Mouse (Mus musculus): ENCODE data around the gene Rab23. TPM values are rescaled to one million over a fixed set of nuclear protein-coding genes. Genes with fewer than 3 reads are reported as not detected.
"Not testable (repeated sequence)": the region's sequence is repeated elsewhere in the genome, so short reads cannot be mapped to it uniquely, and the experiment has no call there.

Gene Rab23
- polyA plus RNA-seq, 1 experiment from 2014 or later, result 14.1 TPM

DNA sequence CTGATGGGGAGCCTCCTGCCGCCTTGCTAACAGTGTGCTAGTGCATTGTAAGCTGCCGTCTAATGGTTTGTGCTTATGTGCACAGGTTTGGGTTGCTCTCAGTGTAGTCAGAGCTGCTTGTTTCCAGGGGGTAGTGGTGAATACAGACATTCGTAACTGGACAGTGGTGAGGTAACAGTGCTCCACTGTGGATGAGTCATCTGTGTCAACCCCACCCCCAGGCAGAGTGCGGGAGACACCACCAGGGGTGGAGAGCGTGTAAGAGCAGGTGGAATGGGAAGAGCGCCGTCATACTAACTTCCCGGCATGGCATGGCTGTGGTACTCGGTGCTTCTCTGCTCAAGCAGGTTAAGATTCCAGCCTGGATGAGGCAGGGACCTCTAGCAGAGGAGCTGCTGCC, 13.4 kb downstream of the Rab23 start:
- no peaks in the 10 kb centered on the region for H3K4me1 ChIP-seq
- H3K4me3 ChIP-seq, result no peak overlapping the region
- no peak for ATAC-seq (ENCODE audit: extremely low read depth, insufficient number of reproducible peaks, low FRiP score, low TSS enrichment)
- H3K4me2 ChIP-seq, result no peak overlapping the region
- peaks cover 72% of the 10 kb centered on the region for H3K36me3 ChIP-seq
- H3K9me3 ChIP-seq, result no peaks in the 10 kb centered on the region
- H3K27ac ChIP-seq (replicated peaks), result no peak overlapping the region
- no peak overlapping the region for H3K9ac ChIP-seq
- WGBS, result 78% methylated on average over 9 of the region's 9 CpGs
- no peaks in the 10 kb centered on the region for H3K27me3 ChIP-seq (replicated peaks)

DNA sequence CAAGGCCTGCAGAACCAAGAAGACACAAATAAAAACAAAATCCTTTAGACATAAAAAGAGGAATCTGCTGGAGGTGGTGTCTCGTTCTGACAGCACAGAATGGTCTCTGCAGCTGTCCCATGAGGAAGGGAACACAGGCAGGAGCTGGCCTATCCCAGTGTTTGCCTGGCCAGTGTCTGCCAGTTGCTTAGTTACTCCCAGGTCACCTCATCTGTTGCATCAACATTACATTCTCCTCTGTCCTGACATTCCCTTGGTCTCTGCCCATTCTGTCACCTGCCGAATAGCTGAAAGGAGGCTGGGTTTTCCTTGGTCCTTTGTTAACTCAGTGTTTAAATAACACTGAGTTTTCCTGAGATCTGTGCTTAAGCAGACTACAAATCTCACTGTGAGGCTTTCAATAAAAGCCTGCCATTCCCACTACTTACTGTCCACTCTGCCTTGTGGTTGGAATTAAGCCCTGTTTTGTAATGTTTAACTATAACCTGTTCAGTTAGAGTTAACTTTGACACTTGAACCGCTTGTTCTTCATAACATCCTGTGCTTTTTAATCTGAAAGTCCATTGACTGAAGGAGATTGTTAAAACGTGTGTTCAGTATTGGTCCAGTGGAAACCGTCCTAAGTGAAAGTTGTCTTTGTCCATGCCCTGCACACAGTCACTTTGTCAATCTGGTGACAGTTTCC, 14.5 kb downstream of the Rab23 start:
- Histone ChIP-seq H3K9me3 (no peaks in the 10 kb centered on the region), H3K4me2 (no peak overlapping the region), H3K27me3 (replicated peaks) (no peaks in the 10 kb centered on the region), H3K9ac (no peak overlapping the region), H3K4me1 (no peaks in the 10 kb centered on the region), H3K27ac (replicated peaks) (no peak overlapping the region), H3K36me3 (peaks cover 73% of the 10 kb centered on the region), H3K4me3 (no peak overlapping the region)
- 77% methylated on average over 5 of the region's 5 CpGs for WGBS
- no peak for ATAC-seq (ENCODE audit: extremely low read depth, insufficient number of reproducible peaks, low FRiP score, low TSS enrichment)

DNA sequence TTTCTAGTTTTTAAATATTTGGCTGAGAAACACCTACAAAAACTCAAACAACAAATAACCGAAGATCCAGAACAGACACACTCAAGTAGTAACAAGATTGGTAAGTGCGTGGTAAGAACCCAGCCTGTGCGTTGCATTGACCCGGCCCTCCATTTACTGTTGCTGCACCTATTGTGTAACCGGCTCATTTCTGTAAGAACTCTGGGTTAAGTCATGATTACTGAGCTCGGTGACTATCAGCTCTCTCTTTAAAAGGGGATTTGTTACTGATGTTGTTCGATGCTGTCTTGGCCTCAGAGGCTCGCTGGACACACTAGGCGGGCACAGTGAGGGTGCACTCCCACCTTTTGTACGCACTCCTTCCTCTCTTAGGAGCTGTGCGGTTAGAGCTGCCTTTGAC, 18.6 kb downstream of the Rab23 start:
- H3K36me3 ChIP-seq, result peaks cover 72% of the 10 kb centered on the region
- no peaks in the 10 kb centered on the region for H3K27me3 ChIP-seq (replicated peaks)
- H3K4me1 ChIP-seq, result no peaks in the 10 kb centered on the region
- no peak overlapping the region for H3K27ac ChIP-seq (replicated peaks)
- no peak overlapping the region for H3K4me3 ChIP-seq
- no peak overlapping the region for H3K9ac ChIP-seq
- 88% methylated on average over 11 of the region's 11 CpGs for WGBS
- ATAC-seq (ENCODE audit: extremely low read depth, insufficient number of reproducible peaks, low FRiP score, low TSS enrichment), result no peak
- H3K4me2 ChIP-seq, result no peak overlapping the region
- no peaks in the 10 kb centered on the region for H3K9me3 ChIP-seq

DNA sequence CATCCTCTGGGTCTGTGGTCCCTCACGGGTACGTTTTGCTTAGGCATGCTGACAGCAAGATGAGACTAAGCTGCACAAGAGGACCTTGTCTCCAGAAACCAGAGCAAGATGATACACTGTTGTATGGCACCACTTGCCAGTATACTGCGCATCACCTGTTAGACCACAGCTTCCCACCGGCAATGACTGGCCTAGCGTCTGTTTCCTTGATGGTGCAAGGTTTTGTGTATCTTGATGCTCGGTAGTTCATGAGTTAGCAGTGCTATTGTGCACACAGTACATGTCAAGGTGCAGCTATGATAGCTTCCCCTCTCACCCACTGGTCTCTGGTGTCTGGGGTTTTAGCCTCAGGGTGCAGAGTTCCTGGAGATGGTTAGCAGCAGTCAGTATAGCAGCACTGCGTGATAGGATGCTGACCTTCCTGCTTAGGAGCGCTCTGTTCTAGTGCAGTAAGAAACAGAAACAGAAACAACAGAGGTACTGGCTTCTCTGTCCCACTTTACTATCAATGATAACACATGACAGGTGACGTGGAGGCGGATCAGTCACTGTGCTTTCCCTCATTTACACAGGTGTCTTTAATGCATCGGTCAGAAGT, 19.1 kb downstream of the Rab23 start:
- WGBS, result 85% methylated on average over 11 of the region's 11 CpGs
- ATAC-seq (ENCODE audit: extremely low read depth, insufficient number of reproducible peaks, low FRiP score, low TSS enrichment), result no peak
- Histone ChIP-seq H3K4me3 (no peak overlapping the region), H3K9me3 (no peaks in the 10 kb centered on the region), H3K4me1 (no peaks in the 10 kb centered on the region), H3K9ac (no peak overlapping the region), H3K36me3 (peaks cover 69% of the 10 kb centered on the region), H3K27me3 (replicated peaks) (no peaks in the 10 kb centered on the region), H3K27ac (replicated peaks) (no peak overlapping the region), H3K4me2 (no peak overlapping the region)

DNA sequence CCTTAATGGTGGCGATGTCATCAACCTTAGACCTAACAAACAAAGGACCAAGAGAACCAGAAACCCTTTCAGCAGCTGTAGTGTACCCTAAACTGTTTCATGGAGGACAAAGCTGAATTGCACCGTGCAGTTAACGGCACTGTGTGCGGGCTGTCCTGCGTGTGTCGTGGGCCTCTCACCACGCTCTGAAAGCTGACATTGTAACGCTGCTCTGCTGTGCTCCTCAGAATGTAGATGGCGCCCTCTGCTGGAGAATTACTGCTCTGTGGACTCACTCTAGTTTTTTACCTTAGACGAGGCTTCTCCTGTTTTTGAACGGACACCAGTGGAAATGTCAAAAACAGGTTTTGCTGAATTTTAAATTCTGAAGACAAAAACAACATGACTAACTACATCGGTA, 19.6 kb downstream of the Rab23 start:
- Histone ChIP-seq H3K4me1 (no peaks in the 10 kb centered on the region), H3K36me3 (peaks cover 65% of the 10 kb centered on the region), H3K9me3 (no peaks in the 10 kb centered on the region), H3K4me3 (no peak overlapping the region), H3K27ac (replicated peaks) (no peak overlapping the region), H3K9ac (no peak overlapping the region), H3K27me3 (replicated peaks) (no peaks in the 10 kb centered on the region), H3K4me2 (no peak overlapping the region)
- ATAC-seq (ENCODE audit: extremely low read depth, insufficient number of reproducible peaks, low FRiP score, low TSS enrichment), result no peak
- 35% methylated on average over 12 of the region's 12 CpGs for WGBS

DNA sequence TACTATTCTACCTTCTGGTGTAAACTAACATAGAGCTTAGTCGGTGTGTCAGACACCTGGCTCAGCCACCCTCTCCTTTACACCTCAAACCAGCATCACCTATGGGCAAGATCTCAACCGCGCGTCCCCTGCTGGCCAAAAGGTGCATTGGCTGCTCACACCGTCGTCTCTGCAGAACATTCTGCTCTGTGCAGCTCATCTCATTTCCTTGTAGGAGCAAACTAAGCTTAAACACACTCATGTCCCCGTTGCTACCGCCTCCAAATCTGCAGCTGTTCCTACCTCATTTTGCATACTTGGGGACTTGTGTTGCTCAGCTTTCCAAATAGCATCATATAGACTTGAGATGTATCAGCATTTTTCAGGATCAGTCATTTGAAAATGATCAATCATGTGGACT, 23.2 kb downstream of the Rab23 start:
- H3K27me3 ChIP-seq (replicated peaks), result no peaks in the 10 kb centered on the region
- H3K4me1 ChIP-seq, result peaks cover 7% of the 10 kb centered on the region; the same call in 1 of the 2 replicates
- H3K9ac ChIP-seq, result no peak overlapping the region
- no peak overlapping the region for H3K4me2 ChIP-seq
- no peak for ATAC-seq (ENCODE audit: extremely low read depth, insufficient number of reproducible peaks, low FRiP score, low TSS enrichment)
- H3K27ac ChIP-seq (replicated peaks), result no peak overlapping the region
- H3K36me3 ChIP-seq, result peaks cover 67% of the 10 kb centered on the region
- no peak overlapping the region for H3K4me3 ChIP-seq
- H3K9me3 ChIP-seq, result no peaks in the 10 kb centered on the region
- WGBS, result 20% methylated on average over 8 of the region's 8 CpGs

DNA sequence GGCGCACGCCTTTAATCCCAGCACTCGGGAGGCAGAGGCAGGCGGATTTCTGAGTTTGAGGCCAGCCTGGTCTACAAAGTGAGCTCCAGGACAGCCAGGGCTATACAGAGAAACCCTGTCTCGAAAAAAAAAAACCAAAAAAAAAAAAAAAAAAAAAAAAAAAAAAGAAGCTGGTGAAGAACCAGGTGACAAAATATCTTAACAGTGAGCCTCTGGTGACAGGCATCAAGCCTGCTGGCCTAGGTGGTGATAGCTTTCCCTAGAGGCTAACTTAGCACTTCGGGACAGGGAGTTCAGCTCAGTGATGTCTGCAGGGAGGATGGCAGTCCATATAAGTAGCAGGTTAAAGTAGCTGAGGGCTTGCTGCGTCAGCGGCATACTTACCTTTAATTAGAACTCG, 25.1 kb downstream of the Rab23 start:
- not testable (repeated sequence) for H3K4me2 ChIP-seq; H3K27me3 ChIP-seq (replicated peaks); H3K27ac ChIP-seq (replicated peaks); H3K9ac ChIP-seq; H3K9me3 ChIP-seq; H3K4me3 ChIP-seq; H3K4me1 ChIP-seq; ATAC-seq (ENCODE audit: extremely low read depth, insufficient number of reproducible peaks, low FRiP score, low TSS enrichment)
- 82% methylated on average over 9 of the region's 9 CpGs for WGBS
- peaks cover 65% of the 10 kb centered on the region for H3K36me3 ChIP-seq

DNA sequence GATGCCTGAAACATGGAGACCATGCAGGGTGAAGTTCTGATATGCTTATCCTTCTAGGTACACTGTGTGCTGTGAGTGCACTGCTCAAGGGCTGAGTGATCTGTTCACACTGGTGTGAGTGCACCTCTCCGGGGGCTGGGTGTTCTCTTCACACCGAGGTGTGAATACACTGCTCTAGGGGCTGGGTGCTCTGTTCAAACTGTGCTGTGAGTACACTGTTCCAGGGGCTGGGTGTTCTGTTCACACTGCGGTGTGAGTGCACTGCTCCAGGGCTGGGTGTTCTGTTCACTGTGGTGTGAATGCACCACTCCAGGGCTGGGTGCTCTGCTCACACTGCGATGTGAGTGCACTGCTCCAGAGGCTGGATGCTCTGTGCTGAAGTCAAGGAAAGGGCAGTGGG, 26.2 kb downstream of the Rab23 start:
- no peak for ATAC-seq (ENCODE audit: extremely low read depth, insufficient number of reproducible peaks, low FRiP score, low TSS enrichment)
- Histone ChIP-seq H3K36me3 (peaks cover 62% of the 10 kb centered on the region), H3K4me3 (no peak overlapping the region), H3K27ac (replicated peaks) (no peak overlapping the region), H3K9me3 (no peaks in the 10 kb centered on the region), H3K9ac (no peak overlapping the region), H3K4me2 (no peak overlapping the region), H3K27me3 (replicated peaks) (no peaks in the 10 kb centered on the region), H3K4me1 (peaks cover 7% of the 10 kb centered on the region; the same call in 1 of the 2 replicates)
- WGBS, result 91% methylated on average over 4 of the region's 4 CpGs

DNA sequence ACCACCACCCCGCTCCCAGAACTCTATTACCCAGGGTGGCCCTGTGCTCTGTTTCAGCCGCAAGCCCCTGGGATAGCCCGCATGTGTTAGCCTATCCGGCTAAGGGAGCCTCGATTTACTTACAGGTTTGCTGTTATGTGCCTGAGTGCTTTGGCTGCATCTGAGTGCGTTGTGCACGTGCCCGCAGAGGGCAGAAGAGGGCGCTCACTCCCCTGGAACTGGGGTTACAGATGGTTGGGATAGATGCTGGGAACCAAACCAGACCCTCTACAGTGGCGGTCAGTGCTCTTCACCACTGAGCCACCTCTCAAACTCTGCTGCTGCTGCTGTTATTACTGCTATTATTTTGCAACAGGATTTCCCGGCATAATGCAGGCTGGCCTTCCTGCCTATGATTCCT, 29.4 kb downstream of the Rab23 start:
- Histone ChIP-seq H3K4me3 (no peak overlapping the region), H3K36me3 (peaks cover 56% of the 10 kb centered on the region), H3K9me3 (no peaks in the 10 kb centered on the region), H3K4me2 (no peak overlapping the region), H3K9ac (no peak overlapping the region), H3K27me3 (replicated peaks) (no peaks in the 10 kb centered on the region), H3K4me1 (peaks cover 16% of the 10 kb centered on the region), H3K27ac (replicated peaks) (no peak overlapping the region)
- 92% methylated on average over 11 of the region's 11 CpGs for WGBS
- no peak for ATAC-seq (ENCODE audit: extremely low read depth, insufficient number of reproducible peaks, low FRiP score, low TSS enrichment)

DNA sequence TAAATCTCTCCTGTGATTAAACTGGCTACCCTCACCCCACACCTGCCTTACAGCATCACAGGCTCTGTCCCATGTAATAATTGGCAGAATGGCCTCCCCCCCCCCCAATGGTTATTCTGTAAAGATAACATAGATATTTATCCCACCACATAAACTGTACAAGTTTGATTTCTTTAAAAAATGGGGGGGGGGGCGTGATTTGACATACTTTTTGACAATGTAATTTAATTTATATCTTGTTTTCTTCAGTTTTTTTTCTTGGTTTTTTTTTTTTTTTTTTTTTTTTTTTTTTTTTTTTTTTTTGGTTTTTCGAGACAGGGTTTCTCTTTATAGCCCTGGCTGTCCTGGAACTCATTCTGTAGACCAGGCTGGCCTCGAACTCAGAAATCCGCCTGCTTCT, 30.0 kb downstream of the Rab23 start:
- WGBS, result 82% methylated on average over 4 of the region's 4 CpGs
- not testable (repeated sequence) for H3K27me3 ChIP-seq (replicated peaks); ATAC-seq (ENCODE audit: extremely low read depth, insufficient number of reproducible peaks, low FRiP score, low TSS enrichment); H3K4me2 ChIP-seq; H3K9ac ChIP-seq; H3K27ac ChIP-seq (replicated peaks); H3K4me3 ChIP-seq; H3K9me3 ChIP-seq
- peaks cover 20% of the 10 kb centered on the region for H3K4me1 ChIP-seq
- H3K36me3 ChIP-seq, result peaks cover 53% of the 10 kb centered on the region

DNA sequence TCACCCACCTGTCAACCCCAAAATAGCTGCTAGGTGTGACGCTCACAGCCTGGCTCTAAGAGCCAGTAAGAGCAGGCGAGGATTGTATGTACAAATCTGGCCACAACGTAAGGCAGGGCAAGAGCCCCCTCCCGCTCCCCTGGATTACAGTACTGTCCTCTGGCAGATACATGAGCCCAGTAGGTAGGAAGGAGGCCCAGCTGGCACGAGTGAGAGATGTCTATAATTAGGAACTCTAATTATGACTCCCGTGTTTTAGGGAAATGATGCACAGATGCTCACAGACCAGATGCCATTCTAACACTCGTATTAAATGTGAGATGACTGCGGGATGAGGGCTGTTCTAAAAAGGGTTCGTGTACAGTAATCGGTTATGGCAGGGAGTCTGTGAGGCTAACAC, 31.6 kb downstream of the Rab23 start:
- 59% methylated on average over 10 of the region's 10 CpGs for WGBS
- Histone ChIP-seq H3K27ac (replicated peaks) (0 out of 2 replicates have a peak overlapping the region, but pooled peaks have one; percentile 15), H3K4me3 (no peak overlapping the region), H3K4me2 (0 out of 2 replicates have a peak overlapping the region, but pooled peaks have one; percentile 11), H3K4me1 (peaks cover 36% of the 10 kb centered on the region), H3K9ac (no peak overlapping the region), H3K36me3 (peaks cover 39% of the 10 kb centered on the region), H3K9me3 (no peaks in the 10 kb centered on the region), H3K27me3 (replicated peaks) (no peaks in the 10 kb centered on the region)
- ATAC-seq (ENCODE audit: extremely low read depth, insufficient number of reproducible peaks, low FRiP score, low TSS enrichment), result no peak

DNA sequence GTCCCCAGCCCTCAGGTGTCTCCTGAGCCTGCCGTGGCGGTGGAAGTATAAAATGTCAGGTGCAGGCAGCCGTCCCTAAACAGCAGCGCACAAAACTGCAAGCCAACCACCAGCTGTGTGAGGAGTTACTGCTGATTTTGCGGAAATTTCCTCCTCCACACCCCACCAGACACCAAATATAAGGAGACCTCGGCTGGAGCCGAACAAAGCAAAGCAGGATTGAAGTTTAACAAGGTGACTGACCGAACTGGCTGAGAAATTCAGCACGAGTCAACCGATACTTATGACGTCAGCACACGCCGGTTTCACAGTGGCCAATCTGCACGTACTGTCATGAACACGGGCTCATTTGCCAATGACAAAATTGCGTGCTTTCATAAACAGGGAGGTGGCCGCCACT, 34.4 kb downstream of the Rab23 start:
- 90% methylated on average over 17 of the region's 17 CpGs for WGBS
- Histone ChIP-seq H3K9me3 (no peaks in the 10 kb centered on the region), H3K36me3 (peaks cover 12% of the 10 kb centered on the region), H3K4me3 (no peak overlapping the region), H3K27me3 (replicated peaks) (no peaks in the 10 kb centered on the region), H3K4me1 (peaks cover 46% of the 10 kb centered on the region), H3K4me2 (no peak overlapping the region), H3K9ac (no peak overlapping the region), H3K27ac (replicated peaks) (no peak overlapping the region)
- ATAC-seq (ENCODE audit: extremely low read depth, insufficient number of reproducible peaks, low FRiP score, low TSS enrichment), result no peak
